In genomic region chr14:25710073-25710472, GRCm38 (mm10) we compare ENCODE assay signal across 8 mouse cellular contexts. TPM values are rescaled to one million over a fixed set of nuclear protein-coding genes. Genes with fewer than 3 reads are reported as not detected.
DNase-seq lines count a peak whose midpoint lies in the region; ATAC-seq and TF ChIP-seq lines count a peak whose summit lies in the region.
"Had no signal": no experiment of that assay in that cellular context is flagged by ENCODE, and none has a peak within 500 bp of the region (broad histone marks: within the 10 kb centered on the region; RNA-seq: fewer than 3 reads in every experiment).

No protein-coding gene starts in this region.

- no peaks in the 10 kb centered on the region for H3K79me2 ChIP-seq in MEL (ENCODE audit: control insufficient read depth, insufficient read depth, low read length, poor library complexity)

- no peak overlapping the region for H3K4me2 ChIP-seq in heart, embryonic 13.5 days
- H3K4me2 ChIP-seq in liver, embryonic 15.5 days = 0 out of 2 replicates have a peak overlapping the region, but pooled peaks have one; percentile 1

- H3K27me3 ChIP-seq in MEL (ENCODE audit: control insufficient read depth in 1 of 2, insufficient read depth in 2 of 2, low read length in 2 of 2) = no peaks in the 10 kb centered on the region
- H3K27me3 ChIP-seq in heart, embryonic 13.5 days (replicated peaks) = no peaks in the 10 kb centered on the region
- H3K27me3 ChIP-seq in liver, embryonic 15.5 days = no peaks in the 10 kb centered on the region

- no peak for ATAC-seq in heart, embryonic 13.5 days (ENCODE audit: extremely low read depth, insufficient number of reproducible peaks, low FRiP score, low TSS enrichment)
- ATAC-seq in liver, embryonic 15.5 days (ENCODE audit: insufficient read depth) = peak; percentile 53

- no peak overlapping the region for H3K27ac ChIP-seq in MEL (ENCODE audit: control insufficient read depth, low read depth, low read length)
- H3K27ac ChIP-seq in heart, embryonic 13.5 days (replicated peaks) = peak overlapping the region; percentile 94
- H3K27ac ChIP-seq in liver, embryonic 15.5 days (replicated peaks) = peak overlapping the region; percentile 67

- no peak for TF ChIP-seq CTCF in MEL (IDR thresholded peaks at IDR 0.05 in 2 of 3, conservative IDR thresholded peaks at IDR 0.05 in 1 of 3; ENCODE audit: control insufficient read depth in 1 of 3, insufficient read depth in 1 of 3, low read depth in 2 of 3, low read length in 3 of 3, poor library complexity in 1 of 3, severe bottlenecking in 1 of 3)

- no peaks in the 10 kb centered on the region for H3K9me3 ChIP-seq in MEL (replicated peaks; ENCODE audit: insufficient read depth, low read length)
- no peaks in the 10 kb centered on the region for H3K9me3 ChIP-seq in heart, embryonic 13.5 days
- H3K9me3 ChIP-seq in liver, embryonic 15.5 days (replicated peaks) = no peaks in the 10 kb centered on the region

- no peak overlapping the region for H3K4me3 ChIP-seq in MEL (ENCODE audit: control insufficient read depth in 1 of 2, insufficient read depth in 1 of 2, low read depth in 2 of 2, low read length in 2 of 2)
- H3K4me3 ChIP-seq in heart, embryonic 13.5 days = no peak overlapping the region
- no peak overlapping the region for H3K4me3 ChIP-seq in liver, embryonic 15.5 days (replicated peaks)

- 9% methylated on average over 4 of the region's 4 CpGs for WGBS in heart, embryonic 13.5 days
- WGBS in liver, embryonic 15.5 days (ENCODE audit: insufficient replicate concordance) = 23% methylated on average over 4 of the region's 4 CpGs

- peak in 1 of 2 experiments; percentile 27; a peak in 1 of 4 replicates for TF ChIP-seq EP300 in MEL (IDR thresholded peaks at IDR 0.05; ENCODE audit: low read depth in 1 of 2, low read length in 2 of 2)

- no peak overlapping the region for H3K9ac ChIP-seq in MEL (ENCODE audit: control insufficient read depth, low read depth, low read length, poor library complexity, severe bottlenecking)
- H3K9ac ChIP-seq in heart, embryonic 13.5 days = peak overlapping the region; percentile 66
- no peak overlapping the region for H3K9ac ChIP-seq in liver, embryonic 15.5 days

- TF ChIP-seq POLR2A in MEL (IDR thresholded peaks at IDR 0.05; ENCODE audit: control insufficient read depth in 1 of 2, insufficient read depth in 1 of 2, low read depth in 1 of 2, low read length in 2 of 2, poor library complexity in 1 of 2) = no peak

- no peak for TF ChIP-seq RAD21 in MEL (IDR thresholded peaks at IDR 0.05; ENCODE audit: low read depth, low read length)

- DNase-seq in 3T3-L1 (ENCODE audit: low read depth, low spot score) (peak; percentile 37), MEL (ENCODE audit: low read depth, low spot score) (peak; percentile 55)
- DNase-seq in thymus, postnatal 4 days = no peak
- DNase-seq in left cerebral cortex, adult 9 months (ENCODE audit: low spot score in 2 of 2) = no peak
- no peak for DNase-seq in Muller cell, postnatal 12 days (ENCODE audit: inconsistent ontology term)
- DNase-seq: cerebellum, postnatal 25 days had no signal

- 0 out of 4 replicates have a peak, but pooled peaks cover 0 to 6% of the 10 kb centered on the region in 2 experiments for H3K4me1 ChIP-seq in MEL (ENCODE audit: control insufficient read depth in 1 of 2, insufficient read depth in 2 of 2, low read length in 2 of 2)
- peaks cover 60% of the 10 kb centered on the region for H3K4me1 ChIP-seq in heart, embryonic 13.5 days
- H3K4me1 ChIP-seq in liver, embryonic 15.5 days (replicated peaks) = peaks cover 45% of the 10 kb centered on the region

- H3K36me3 ChIP-seq in MEL (ENCODE audit: control insufficient read depth in 1 of 2, insufficient read depth in 2 of 2, low read length in 2 of 2) = no peaks in the 10 kb centered on the region; a peak in 1 of 4 replicates
- H3K36me3 ChIP-seq in heart, embryonic 13.5 days = peaks cover 14% of the 10 kb centered on the region
- H3K36me3 ChIP-seq in liver, embryonic 15.5 days (replicated peaks) = no peaks in the 10 kb centered on the region; the same call in 1 of the 2 replicates

TF ChIP-seq in MEL, 35 proteins besides CTCF, POLR2A, EP300 and RAD21:
- TF ChIP-seq CHD2 (IDR thresholded peaks at IDR 0.05; ENCODE audit: low read length) = no peak
- TF ChIP-seq GATA1 (IDR thresholded peaks at IDR 0.05; ENCODE audit: low read depth, low read length) = peak; percentile 14; the same call in 1 of the 2 replicates
- TF ChIP-seq TAL1 (IDR thresholded peaks at IDR 0.05; ENCODE audit: low read length) = peak; percentile 39
- no peak for TF ChIP-seq POLR2AphosphoS2 (IDR thresholded peaks at IDR 0.05; ENCODE audit: low read length)
- TF ChIP-seq MAZ (IDR thresholded peaks at IDR 0.05; ENCODE audit: low read depth, low read length) = no peak
- TF ChIP-seq E2F4 (IDR thresholded peaks at IDR 0.05; ENCODE audit: borderline replicate concordance, low read depth, low read length) = no peak
- no peak for TF ChIP-seq MYB (IDR thresholded peaks at IDR 0.05; ENCODE audit: low read depth, low read length)

RNA-seq across cellular contexts. Expression of gene Ppif, which starts 16.1 kb away (rescaled TPM):
- total RNA-seq in MEL (2012; rRNA removed) = 56.3 and 71.0 TPM in 2 replicates
- polyA plus RNA-seq in MEL (2012; ENCODE audit: insufficient read depth in 1 of 2, insufficient read length in 2 of 2, low read depth in 1 of 2, low replicate concordance in 2 of 2, missing spikeins in 1 of 2) = 100 to 1,000 TPM; 127 to 128 TPM
- polyA plus RNA-seq in heart, embryonic 13.5 days (2015; fragmentation: Nextera tagmentation; extraction: Ambion mirVana) = 93.7 and 99.8 TPM in 2 replicates
- polyA plus RNA-seq in liver, embryonic 15.5 days (2015; fragmentation: Nextera tagmentation; extraction: Ambion mirVana) = 26.4 and 26.8 TPM in 2 replicates

RNA-seq across cellular contexts. Expression of gene Zcchc24, which starts 58.8 kb away (rescaled TPM):
- 1.8 and 2.3 TPM in 2 replicates for total RNA-seq in MEL (2012; rRNA removed)
- 1 to 10 TPM in 1 of 2 experiments, not detected in 1; 8.7 TPM for polyA plus RNA-seq in MEL (2012; ENCODE audit: insufficient read depth in 1 of 2, insufficient read length in 2 of 2, low read depth in 1 of 2, low replicate concordance in 2 of 2, missing spikeins in 1 of 2)
- 20.8 and 22.6 TPM in 2 replicates for polyA plus RNA-seq in heart, embryonic 13.5 days (2015; fragmentation: Nextera tagmentation; extraction: Ambion mirVana)
- 7.5 and 8.3 TPM in 2 replicates for polyA plus RNA-seq in liver, embryonic 15.5 days (2015; fragmentation: Nextera tagmentation; extraction: Ambion mirVana)

Comparison
In these comparisons a context has a peak if more than half of its experiments do, and no peak if none do; other contexts are left out.
1. DNase-seq: peak in 3T3-L1 (single experiment) and MEL (single experiment); none in thymus, postnatal 4 days (single experiment), left cerebral cortex, adult 9 months (0 of 2) and Muller cell, postnatal 12 days (single experiment).